Mouse (Mus musculus): Measurements from ENCODE around the gene Psmc5.
A peak's percentile ranks its signal among the peaks of the same experiment; 100 is the strongest.
"Not testable (repeated sequence)": the region's sequence is repeated elsewhere in the genome, so short reads cannot be mapped to it uniquely, and the experiment has no call there.

Gene Psmc5

GRCm38 (mm10) chr11:106255685-106256451 is at the start of gene Psmc5, which contains the start of gene Ftsj3:
Gene Psmc5, plus strand, starts transcription at chr11:106256154.
Gene Ftsj3, minus strand, starts transcription at chr11:106256079.
- DNase-seq (ENCODE audit: low spot score in 2 of 2) = peak; percentile 96 to 99

- DNase-seq (ENCODE audit: low spot score in 2 of 2) = no peak
Observed at GRCm38 (mm10) chr11:106212771-106213170, 43.2 kb upstream of the Psmc5 start.

- DNase-seq (ENCODE audit: low spot score in 2 of 2) = no peak
Observed at GRCm38 (mm10) chr11:106214856-106215255, 41.1 kb upstream of the Psmc5 start.

- DNase-seq (ENCODE audit: low spot score in 2 of 2) = no peak
Observed at GRCm38 (mm10) chr11:106215450-106215859, 40.5 kb upstream of the Psmc5 start.

GRCm38 (mm10) chr11:106215927-106216729 is 39.8 kb upstream of the Psmc5 start, which contains the start of gene Ccdc47:
Gene Ccdc47, minus strand, starts transcription at chr11:106216344.
- DNase-seq (ENCODE audit: low spot score in 2 of 2) = peak; percentile 91 to 94

GRCm38 (mm10) chr11:106216730-106217490 is 39.0 kb upstream of the Psmc5 start, which contains the start of gene Ddx42:
Gene Ddx42, plus strand, starts transcription at chr11:106216926.
- peak; percentile 88 to 91 for DNase-seq (ENCODE audit: low spot score in 2 of 2)

GRCm38 (mm10) chr11:106220603-106221002 is 35.4 kb upstream of the Psmc5 start:
- no peak for DNase-seq (ENCODE audit: low spot score in 2 of 2)

- DNase-seq (ENCODE audit: low spot score in 2 of 2) = not testable (repeated sequence)
Observed at GRCm38 (mm10) chr11:106233978-106234377, 22.0 kb upstream of the Psmc5 start.

- DNase-seq (ENCODE audit: low spot score in 2 of 2) = no peak
Observed at GRCm38 (mm10) chr11:106246834-106247233, 9.1 kb upstream of the Psmc5 start.

- DNase-seq (ENCODE audit: low spot score in 2 of 2) = no peak
Observed at GRCm38 (mm10) chr11:106249326-106249725, 6.6 kb upstream of the Psmc5 start.

GRCm38 (mm10) chr11:106254767-106255166 is 1.2 kb upstream of the Psmc5 start:
- no peak for DNase-seq (ENCODE audit: low spot score in 2 of 2)

GRCm38 (mm10) chr11:106255174-106255573 is 780 bp upstream of the Psmc5 start:
- no peak for DNase-seq (ENCODE audit: low spot score in 2 of 2)

GRCm38 (mm10) chr11:106256775-106257174 is 821 bp downstream of the Psmc5 start:
- DNase-seq (ENCODE audit: low spot score in 2 of 2) = no peak

GRCm38 (mm10) chr11:106260826-106261450 is 5.0 kb downstream of the Psmc5 start:
- no peak for DNase-seq (ENCODE audit: low spot score in 2 of 2)

- no peak for DNase-seq (ENCODE audit: low spot score in 2 of 2)
Observed at GRCm38 (mm10) chr11:106263963-106264362, 8.0 kb downstream of the Psmc5 start.

GRCm38 (mm10) chr11:106264988-106265387 is 9.0 kb downstream of the Psmc5 start:
- DNase-seq (ENCODE audit: low spot score in 2 of 2) = no peak

GRCm38 (mm10) chr11:106265570-106265969 is 9.6 kb downstream of the Psmc5 start:
- DNase-seq (ENCODE audit: low spot score in 2 of 2) = no peak

GRCm38 (mm10) chr11:106266431-106266830 is 10.5 kb downstream of the Psmc5 start:
- DNase-seq (ENCODE audit: low spot score in 2 of 2) = no peak

- no peak for DNase-seq (ENCODE audit: low spot score in 2 of 2)
Observed at GRCm38 (mm10) chr11:106267311-106267852, 11.4 kb downstream of the Psmc5 start.

GRCm38 (mm10) chr11:106267871-106268270 is 11.9 kb downstream of the Psmc5 start:
- DNase-seq (ENCODE audit: low spot score in 2 of 2) = no peak

All from urinary bladder, postnatal 4 days (tissue).